Mouse (Mus musculus) MEL (cell line): Measurements from ENCODE around the gene Aunip. TPM values are rescaled to one million over a fixed set of nuclear protein-coding genes. Genes with fewer than 3 reads are reported as not detected.

ENCODE experiments used
- DNase-seq: peaks from one replicate; pipeline ENCODE4 v3.0.0; 2011; ENCODE audit warnings: low read depth, low spot score
- H3K27ac ChIP-seq: 2 replicates; pipeline ENCODE4 v1.5.1; 2012; ENCODE audit warnings: low read depth, mild to moderate bottlenecking, control low read depth, low read length, moderate library complexity; ENCODE audit not compliant: control insufficient read depth
- H3K27me3 ChIP-seq, 2 experiments: fragments of 150-350 bp in 1 of 2; sonication (generic) in 1 of 2; 2 replicates each; pipeline ENCODE4 v1.6.1; 2012; ENCODE audit warnings: low read length in 2 of 2, mild to moderate bottlenecking in 2 of 2, improper control_type of control experiment in 1 of 2, moderate library complexity in 1 of 2; ENCODE audit not compliant: insufficient read depth in 2 of 2, control insufficient read depth in 1 of 2
- H3K36me3 ChIP-seq, 2 experiments: 2 replicates each; pipeline ENCODE4 v1.6.1; 2012 to 2014; ENCODE audit warnings: low read length in 2 of 2, improper control_type of control experiment in 1 of 2, inconsistent platforms in 1 of 2, mild to moderate bottlenecking in 1 of 2; ENCODE audit not compliant: insufficient read depth in 2 of 2, control insufficient read depth in 1 of 2
- H3K4me1 ChIP-seq, 2 experiments: fragments of 150-350 bp in 1 of 2; sonication (generic) in 1 of 2; 2 replicates each; pipeline ENCODE4 v1.6.1; 2012; ENCODE audit warnings: low read length in 2 of 2, improper control_type of control experiment in 1 of 2, mild to moderate bottlenecking in 1 of 2; ENCODE audit not compliant: insufficient read depth in 2 of 2, control insufficient read depth in 1 of 2
- H3K4me3 ChIP-seq, 2 experiments: fragments of 150-350 bp in 1 of 2; sonication (generic) in 1 of 2; 2 replicates each; pipeline ENCODE4 v1.5.1; 2012; ENCODE audit warnings: low read depth in 2 of 2, low read length in 2 of 2, mild to moderate bottlenecking in 2 of 2, moderate library complexity in 2 of 2, control low read depth in 1 of 2, improper control_type of control experiment in 1 of 2; ENCODE audit not compliant: control insufficient read depth in 1 of 2, insufficient read depth in 1 of 2
- H3K79me2 ChIP-seq: 2 replicates; pipeline ENCODE4 v1.6.1; 2012; ENCODE audit warnings: mild to moderate bottlenecking, low read length, moderate library complexity; ENCODE audit not compliant: control insufficient read depth, poor library complexity, insufficient read depth
- H3K9ac ChIP-seq: 2 replicates; pipeline ENCODE4 v1.6.1; 2012; ENCODE audit warnings: low read depth, mild to moderate bottlenecking, control low read depth, low read length, moderate library complexity; ENCODE audit not compliant: control insufficient read depth, poor library complexity, severe bottlenecking
- H3K9me3 ChIP-seq: fragments of 150-350 bp; sonication (generic); replicated peaks from 2 replicates; pipeline ENCODE4 v1.6.1; 2012; ENCODE audit warnings: mild to moderate bottlenecking, low read length, improper control_type of control experiment, moderate library complexity; ENCODE audit not compliant: insufficient read depth
- CTCF ChIP-seq, 3 experiments: IDR thresholded peaks in 2 of 3; conservative IDR thresholded peaks in 1 of 3; 2 replicates each; pipeline ENCODE4 v1.5.1; 2011 to 2012; ENCODE audit warnings: low read length in 3 of 3, low read depth in 2 of 3, mild to moderate bottlenecking in 2 of 3, improper control_type of control experiment in 1 of 3, inconsistent platforms in 1 of 3, mixed read lengths in 1 of 3, moderate library complexity in 1 of 3; ENCODE audit not compliant: control insufficient read depth in 1 of 3, insufficient read depth in 1 of 3, poor library complexity in 1 of 3, severe bottlenecking in 1 of 3
- EP300 ChIP-seq, 2 experiments: IDR thresholded peaks; 2 replicates each; pipeline ENCODE4 v1.6.1; 2011; ENCODE audit warnings: improper control_type of control experiment in 2 of 2, low read length in 2 of 2, low read depth in 1 of 2, mild to moderate bottlenecking in 1 of 2
- ETS1 ChIP-seq: IDR thresholded peaks from 2 replicates; pipeline ENCODE4 v1.6.1; 2012; ENCODE audit warnings: low read depth, mild to moderate bottlenecking, inconsistent platforms, low read length, improper control_type of control experiment, moderate library complexity
- MAZ ChIP-seq: IDR thresholded peaks from 2 replicates; pipeline ENCODE4 v1.6.1; 2012; ENCODE audit warnings: low read depth, mild to moderate bottlenecking, inconsistent platforms, low read length, improper control_type of control experiment
- MYB ChIP-seq: IDR thresholded peaks from 2 replicates; pipeline ENCODE4 v1.6.1; 2011; ENCODE audit warnings: mild to moderate bottlenecking, low read depth, low read length, improper control_type of control experiment
- NRF1 ChIP-seq: IDR thresholded peaks from 2 replicates; pipeline ENCODE4 v1.6.1; 2014; ENCODE audit warnings: low read depth, mild to moderate bottlenecking, inconsistent platforms, low read length, improper control_type of control experiment, moderate library complexity; ENCODE audit not compliant: poor library complexity, insufficient read depth, severe bottlenecking
- POLR2A ChIP-seq, 2 experiments: IDR thresholded peaks; 2 replicates each; pipeline ENCODE4 v1.6.1; 2011 to 2012; ENCODE audit warnings: low read length in 2 of 2, mild to moderate bottlenecking in 2 of 2, control low read depth in 1 of 2, improper control_type of control experiment in 1 of 2, low read depth in 1 of 2, moderate library complexity in 1 of 2; ENCODE audit not compliant: control insufficient read depth in 1 of 2, insufficient read depth in 1 of 2, poor library complexity in 1 of 2
- SMC3 ChIP-seq: IDR thresholded peaks from 2 replicates; pipeline ENCODE4 v1.6.1; 2011; ENCODE audit warnings: low read depth, low read length, improper control_type of control experiment
- TAL1 ChIP-seq: IDR thresholded peaks from 2 replicates; pipeline ENCODE4 v1.6.1; 2012; ENCODE audit warnings: mild to moderate bottlenecking, inconsistent platforms, low read length, moderate library complexity, mixed read lengths
- TCF12 ChIP-seq: IDR thresholded peaks from 2 replicates; pipeline ENCODE4 v1.6.1; 2014; ENCODE audit warnings: low read depth, mild to moderate bottlenecking, inconsistent platforms, low read length, improper control_type of control experiment, moderate library complexity
- UBTF ChIP-seq: IDR thresholded peaks from 2 replicates; pipeline ENCODE4 v1.6.1; 2012; ENCODE audit warnings: low read depth, mild to moderate bottlenecking, inconsistent platforms, low read length, improper control_type of control experiment, moderate library complexity, borderline replicate concordance; ENCODE audit not compliant: insufficient read depth
- USF2 ChIP-seq, 2 experiments: IDR thresholded peaks; 2 replicates each; pipeline ENCODE4 v1.6.1; 2011 to 2012; ENCODE audit warnings: improper control_type of control experiment in 2 of 2, low read length in 2 of 2, borderline replicate concordance in 1 of 2, inconsistent platforms in 1 of 2, low read depth in 1 of 2, mild to moderate bottlenecking in 1 of 2; ENCODE audit not compliant: insufficient read depth in 1 of 2
- polyA plus RNA-seq, 2 experiments: library from polyadenylated mRNA; stranded (reverse) in 1 of 2; unstranded in 1 of 2; fragments of >175 nt in 1 of 2; fragments of >200 nt in 1 of 2; gene quantifications; 2 replicates each; pipeline versions ENCODE4 v1.2.1 to v1.2.4; 2012; ENCODE audit warnings: low replicate concordance in 2 of 2, low read depth in 1 of 2; ENCODE audit not compliant: insufficient read length in 2 of 2, insufficient read depth in 1 of 2, missing spikeins in 1 of 2
- total RNA-seq: library from RNA; depleted of rRNA; stranded (reverse); fragments of 300-350 nt; gene quantifications from 2 replicates; pipeline ENCODE4 v1.2.3, GENCODE M21; 2012

The Aunip gene
- total and polyA plus RNA-seq, 3 experiments = 14.9 to 20.6 TPM; not detected in 1

GRCm38 (mm10) chr4:134548169-134548938 is 37.6 kb downstream of the Aunip start:
- no peak for DNase-seq
- TF ChIP-seq TCF12 (no peak), MYB (no peak), ETS1 (no peak), EP300 (IDR thresholded peaks at IDR 0.05; ENCODE audit: low read depth in 1 of 2, low read length in 2 of 2) (no peak)
- Histone ChIP-seq H3K79me2 (0 out of 2 replicates have a peak, but pooled peaks cover 1% of the 10 kb centered on the region), H3K27ac (no peak overlapping the region), H3K4me1 (peaks cover 0 to 17% of the 10 kb centered on the region in 2 experiments; a peak in 1 of 4 replicates), H3K4me3 (no peak overlapping the region), H3K36me3 (peaks cover 0 to 3% of the 10 kb centered on the region in 2 experiments; a peak in 1 of 4 replicates), H3K9ac (no peak overlapping the region), H3K27me3 (no peaks in the 10 kb centered on the region), H3K9me3 (no peaks in the 10 kb centered on the region)

GRCm38 (mm10) chr4:134549899-134550298 is 39.1 kb downstream of the Aunip start:
- H3K9ac ChIP-seq = no peak overlapping the region
- H3K79me2 ChIP-seq = 0 out of 2 replicates have a peak, but pooled peaks cover 1% of the 10 kb centered on the region
- H3K27me3 ChIP-seq = no peaks in the 10 kb centered on the region
- peaks cover 0 to 3% of the 10 kb centered on the region in 2 experiments; a peak in 1 of 4 replicates for H3K36me3 ChIP-seq
- TF ChIP-seq SMC3 (peak; percentile 13; the same call in 1 of the 2 replicates), TAL1 (no peak), CTCF (IDR thresholded peaks at IDR 0.05 in 2 of 3, conservative IDR thresholded peaks at IDR 0.05 in 1 of 3; ENCODE audit: control insufficient read depth in 1 of 3, insufficient read depth in 1 of 3, low read depth in 2 of 3, low read length in 3 of 3, poor library complexity in 1 of 3, severe bottlenecking in 1 of 3) (peak; percentile 33 to 42 (median 41))
- peaks cover 0 to 17% of the 10 kb centered on the region in 2 experiments; a peak in 1 of 4 replicates for H3K4me1 ChIP-seq
- no peaks in the 10 kb centered on the region for H3K9me3 ChIP-seq
- H3K4me3 ChIP-seq = no peak overlapping the region
- DNase-seq = peak; percentile 40
- H3K27ac ChIP-seq = no peak overlapping the region

GRCm38 (mm10) chr4:134551494-134552316 is 40.9 kb downstream of the Aunip start, which contains the start of gene Selenon:
Gene Selenon, minus strand, starts transcription at chr4:134552166.
- H3K9ac ChIP-seq = peak within 1 kb of the TSS; percentile 87
- H3K4me3 ChIP-seq = peak within 1 kb of the TSS; percentile 56 to 67
- H3K27ac ChIP-seq = no peak within 1 kb of the TSS

More at GRCm38 (mm10) chr4:134551494-134552316, 40.9 kb downstream of the Aunip start, which contains the start of gene Selenon:
- Histone ChIP-seq H3K27me3 (no peaks in the 10 kb centered on the region), H3K36me3 (peaks cover 0 to 3% of the 10 kb centered on the region in 2 experiments; a peak in 1 of 4 replicates), H3K79me2 (0 out of 2 replicates have a peak, but pooled peaks cover 1% of the 10 kb centered on the region), H3K9me3 (no peaks in the 10 kb centered on the region), H3K4me1 (peaks cover 0 to 15% of the 10 kb centered on the region in 2 experiments; a peak in 1 of 4 replicates)
- peak; percentile 42 for DNase-seq
- 0 out of 2 replicates have a peak, but pooled peaks have one; percentile 55 for TF ChIP-seq UBTF
- TF ChIP-seq USF2 (IDR thresholded peaks at IDR 0.05; ENCODE audit: borderline replicate concordance in 1 of 2, insufficient read depth in 1 of 2, low read depth in 1 of 2, low read length in 2 of 2) = no peak
- TF ChIP-seq POLR2A (IDR thresholded peaks at IDR 0.05; ENCODE audit: control insufficient read depth in 1 of 2, insufficient read depth in 1 of 2, low read depth in 1 of 2, low read length in 2 of 2, poor library complexity in 1 of 2) = peak in 1 of 2 experiments; percentile 34; a peak in 1 of 4 replicates
- TF ChIP-seq MAZ = peak; percentile 37; the same call in 1 of the 2 replicates
- 0 out of 2 replicates have a peak, but pooled peaks have one; percentile 21 for TF ChIP-seq NRF1
